Mouse (Mus musculus) brain, adult 2 months (tissue): ENCODE measurements at regions not wholly inside any gene's neighbourhood (a gene's known extent, or its start where the extent isn't known, plus 50 kb on each side); places are given as distances from the start of the nearest gene placed in this dataset.
"Not testable (repeated sequence)": the region's sequence is repeated elsewhere in the genome, so short reads cannot be mapped to it uniquely, and the experiment has no call there.

Experiments
- DNase-seq: peaks from one replicate; pipeline ENCODE4 v3.0.0; 2011; ENCODE audit warnings: low read depth, low spot score

DNA sequence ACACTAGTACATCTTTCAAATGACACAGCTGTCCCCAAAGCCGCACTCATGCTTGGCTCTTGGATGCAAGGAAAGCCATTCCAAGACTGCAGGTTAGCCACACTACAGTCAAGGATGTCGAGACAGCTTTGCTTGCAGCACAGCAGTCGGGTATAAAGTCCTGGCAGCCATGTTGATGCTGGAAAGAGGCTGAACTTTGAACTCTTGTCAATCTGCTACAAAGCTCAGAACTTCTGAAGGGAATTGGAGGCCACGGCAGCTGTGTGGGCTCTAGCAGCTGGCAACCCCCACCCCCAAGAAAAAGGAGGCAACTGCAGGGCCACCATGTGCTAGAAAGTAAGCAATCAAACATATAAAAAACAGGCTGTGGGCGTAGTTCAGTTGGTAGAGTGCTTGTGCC is 90.0 kb upstream of the Zcchc2 start:
- DNase-seq: no peak

GRCm38 (mm10) chr1:105900920-105901319 is 89.3 kb upstream of the Zcchc2 start:
- DNase-seq: no peak

DNA sequence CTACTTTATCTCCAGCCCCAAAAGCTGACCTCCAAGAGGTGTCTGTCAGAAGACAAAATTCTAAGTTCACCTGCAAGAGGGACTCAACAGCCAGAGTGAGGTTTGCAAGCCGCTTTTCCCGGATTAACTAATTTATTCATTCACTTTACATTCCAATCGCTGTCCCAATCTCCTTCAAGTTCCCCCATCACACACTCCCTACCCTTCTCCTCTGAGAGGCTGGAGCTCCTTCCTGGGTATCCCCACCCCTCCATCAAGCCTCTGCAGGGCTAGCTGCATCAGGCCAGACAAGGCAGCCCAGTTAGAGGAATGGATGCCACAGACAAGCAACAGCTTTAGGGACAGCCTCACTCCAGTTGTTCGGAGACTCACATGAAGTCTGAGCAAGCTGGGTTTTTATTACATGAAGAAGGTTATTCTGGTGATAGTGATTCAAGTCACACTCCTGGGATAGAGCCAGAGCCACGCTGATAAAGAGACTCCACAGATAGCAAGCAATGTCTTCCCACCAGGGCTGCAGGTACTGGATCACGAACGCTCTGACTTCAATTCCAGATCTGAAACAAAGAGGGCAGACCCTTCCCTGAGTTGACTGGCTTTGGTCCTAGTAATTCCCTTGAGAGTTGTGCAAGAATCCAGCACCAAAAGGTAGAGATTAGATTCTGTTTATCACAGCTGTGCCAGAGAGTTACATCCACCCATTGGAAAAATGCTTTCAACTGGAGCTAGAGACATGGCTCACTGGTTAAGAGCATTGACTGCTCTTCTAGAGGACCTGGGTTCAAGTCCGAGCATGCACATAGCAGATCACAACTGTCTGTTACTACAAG is 86.7 kb upstream of the Zcchc2 start:
- no peak for DNase-seq

DNA sequence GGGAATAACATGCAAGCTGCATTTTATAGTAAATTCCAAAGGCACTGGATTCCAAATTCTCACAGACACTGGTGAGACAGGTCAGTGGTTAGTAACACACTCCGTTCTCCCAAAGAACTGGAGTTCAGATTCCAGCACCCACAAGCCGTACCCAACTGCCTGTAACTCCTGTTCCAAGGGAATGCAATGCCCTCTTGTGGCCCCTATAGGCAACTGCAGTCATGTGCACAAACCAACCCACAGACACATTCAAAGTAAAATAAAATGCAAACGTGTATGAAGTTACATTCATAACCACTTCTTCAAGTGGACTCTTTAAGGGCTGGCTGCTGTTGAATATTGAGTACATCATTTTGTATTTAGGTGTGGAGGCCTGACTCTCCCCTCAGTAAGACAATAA is 85.5 kb upstream of the Zcchc2 start:
- no peak for DNase-seq

DNA sequence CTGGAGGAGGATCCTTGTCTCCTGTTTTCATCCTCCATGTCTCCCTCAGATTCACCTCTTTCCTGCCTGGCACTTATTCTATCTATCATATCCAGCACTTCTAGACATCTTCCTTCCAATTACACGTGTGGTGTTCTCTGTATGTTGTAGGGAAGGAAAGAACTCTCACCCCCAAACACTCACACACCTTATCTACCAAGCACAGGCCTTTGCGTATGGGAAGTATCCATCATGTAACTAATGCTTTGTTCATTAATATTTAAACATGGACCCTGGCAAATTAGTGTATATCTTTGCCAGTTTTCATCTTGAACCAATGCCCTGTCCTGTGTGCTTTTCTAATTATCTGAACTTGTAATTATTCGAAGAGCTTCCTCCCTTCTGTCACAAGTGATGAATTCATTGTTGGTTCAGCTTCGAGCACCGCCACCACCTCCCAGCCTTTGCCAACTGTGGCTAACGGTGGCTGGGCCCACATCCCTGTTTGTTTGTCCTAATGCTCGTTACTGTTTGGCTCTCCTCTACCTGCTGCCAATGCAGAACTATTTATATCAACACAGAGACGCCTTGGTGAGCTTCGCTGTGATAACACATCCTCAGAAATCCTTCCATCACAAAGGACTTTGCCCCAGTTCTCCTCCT is 84.3 kb upstream of the Zcchc2 start:
- DNase-seq: peak; percentile 65

DNA sequence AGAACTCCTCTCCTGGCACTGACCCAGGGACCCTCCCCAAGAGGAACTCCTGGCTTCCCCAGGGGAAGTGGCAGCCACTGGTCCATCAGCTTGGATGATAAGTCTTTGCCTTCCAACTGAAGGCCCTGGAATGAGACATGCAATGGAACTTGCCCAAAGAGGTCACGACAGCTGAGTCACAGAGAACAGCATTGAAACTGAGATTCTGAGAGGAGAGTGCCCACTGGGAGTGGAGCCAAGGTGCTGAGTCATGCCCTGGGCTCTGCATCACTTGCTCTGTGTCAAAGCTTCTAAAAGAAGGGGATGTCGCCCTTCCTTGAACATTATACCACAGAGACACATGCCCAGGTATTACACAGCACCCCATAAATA is 83.8 kb upstream of the Zcchc2 start:
- DNase-seq: peak; percentile 94

- peak; percentile 86 for DNase-seq
Observed at GRCm38 (mm10) chr1:105908029-105908876, 82.0 kb upstream of the Zcchc2 start.

GRCm38 (mm10) chr1:105909121-105909520 is 81.1 kb upstream of the Zcchc2 start:
- no peak for DNase-seq

GRCm38 (mm10) chr1:105911714-105912113 is 78.5 kb upstream of the Zcchc2 start:
- no peak for DNase-seq

GRCm38 (mm10) chr1:105921842-105922241 is 68.4 kb upstream of the Zcchc2 start:
- no peak for DNase-seq

DNA sequence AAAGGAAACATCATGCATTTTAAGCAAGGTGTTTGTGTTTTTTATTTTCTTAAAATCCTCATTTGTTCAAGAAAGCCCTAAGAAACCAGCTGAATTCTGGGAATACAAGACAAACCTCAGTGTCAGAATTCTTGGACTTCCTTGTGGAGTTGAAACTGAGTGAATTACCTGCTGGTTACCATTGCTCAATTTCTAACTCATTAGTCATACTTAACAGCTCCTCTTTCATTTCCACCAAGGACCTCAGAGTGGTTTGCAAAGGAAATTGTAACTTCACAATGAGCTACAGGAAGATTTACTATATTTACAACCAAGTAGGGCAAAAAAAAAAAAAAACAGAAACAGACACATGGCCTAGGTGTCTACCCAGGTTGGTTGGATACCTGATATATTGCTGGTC is 67.6 kb upstream of the Zcchc2 start:
- DNase-seq: no peak

DNA sequence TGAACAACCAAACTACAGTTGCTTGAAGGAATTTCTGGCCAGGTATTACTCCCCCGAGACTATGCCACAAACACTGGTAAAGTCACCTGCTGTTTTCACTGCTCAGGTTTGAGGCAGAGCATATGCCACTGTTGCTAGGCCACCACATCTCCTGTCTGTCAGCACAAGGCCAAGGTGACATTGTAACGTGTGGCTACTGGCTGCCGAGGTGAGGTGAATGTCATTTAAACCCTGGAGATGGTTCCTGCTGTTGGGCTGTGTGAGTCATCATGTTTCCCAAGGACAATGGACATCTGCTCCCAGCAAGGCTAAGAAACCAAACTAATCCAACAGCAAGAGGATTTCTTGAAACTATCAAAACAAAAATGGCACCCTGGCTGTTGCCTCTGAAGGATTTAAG is 67.2 kb upstream of the Zcchc2 start:
- DNase-seq: no peak

DNA sequence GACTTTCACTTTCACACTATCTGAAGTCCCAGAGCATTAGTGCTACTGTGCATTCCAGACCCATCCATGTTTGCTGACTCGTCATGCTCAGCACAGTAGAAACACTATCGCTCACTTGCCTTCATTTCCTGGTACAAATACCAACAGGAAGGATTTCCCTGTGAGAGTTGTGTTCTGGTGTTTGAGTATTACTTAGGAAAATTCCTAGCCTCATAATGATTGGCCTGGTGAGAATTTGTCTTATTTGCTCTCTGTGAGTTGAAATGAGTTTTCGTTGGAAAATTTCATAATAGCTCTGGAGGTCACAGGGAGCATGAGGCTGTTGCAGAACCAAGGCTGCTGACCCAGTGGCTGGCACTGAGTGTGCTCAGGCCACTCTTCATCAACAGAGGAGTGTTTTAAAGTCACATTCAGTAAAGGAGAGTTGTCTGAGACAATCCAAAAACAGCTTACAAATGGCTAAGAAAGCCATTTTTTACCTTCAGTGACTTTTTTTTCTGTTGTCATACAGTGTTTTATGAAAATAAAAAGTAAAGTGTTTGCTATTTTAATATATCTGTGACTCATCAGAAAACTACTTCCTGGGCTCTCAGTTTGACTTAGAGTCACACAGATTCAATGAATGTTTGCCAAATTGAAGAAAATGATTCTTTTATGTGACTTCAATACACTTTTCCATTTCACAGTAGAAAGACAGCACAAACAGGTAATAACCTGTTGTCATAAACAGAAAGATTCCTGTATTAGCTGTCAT is 64.4 kb upstream of the Zcchc2 start:
- DNase-seq: no peak

GRCm38 (mm10) chr1:105926871-105927270 is 63.3 kb upstream of the Zcchc2 start:
- DNase-seq: no peak

GRCm38 (mm10) chr1:105930841-105931240 is 59.4 kb upstream of the Zcchc2 start:
- DNase-seq: no peak

GRCm38 (mm10) chr1:105934171-105934570 is 56.0 kb upstream of the Zcchc2 start:
- DNase-seq: not testable (repeated sequence)
